Mouse (Mus musculus): ENCODE results near the gene Cebpg. TPM values are rescaled to one million over a fixed set of nuclear protein-coding genes. Genes with fewer than 3 reads are reported as not detected.
A peak's percentile ranks its signal among the peaks of the same experiment; 100 is the strongest.

Cebpg gene
- polyA plus RNA-seq, 1 experiment: 30.8 TPM

GRCm38 (mm10) chr7:35081406-35082104 lies 25.2 kb upstream of the Cebpg start:
- Histone ChIP-seq H3K4me3 (ENCODE audit: control insufficient read depth, low read depth, low read length) (no peak overlapping the region), H3K27ac (ENCODE audit: control insufficient read depth, insufficient read depth, low read depth, low read length) (0 out of 2 replicates have a peak overlapping the region, but pooled peaks have one; percentile 47), H3K36me3 (ENCODE audit: control insufficient read depth, insufficient read depth, low read length) (no peaks in the 10 kb centered on the region), H3K4me1 (ENCODE audit: control insufficient read depth, insufficient read depth, low read length) (peaks cover 3% of the 10 kb centered on the region), H3K27me3 (ENCODE audit: control insufficient read depth, insufficient read depth, low read length) (peaks cover 2% of the 10 kb centered on the region; the same call in 1 of the 2 replicates)
- TF ChIP-seq POLR2A (IDR thresholded peaks at IDR 0.05; ENCODE audit: control insufficient read depth, low read depth, low read length): no peak
- TF ChIP-seq CTCF (IDR thresholded peaks at IDR 0.05; ENCODE audit: control insufficient read depth, insufficient read depth, insufficient replicate concordance, low read depth, low read length): no peak

DNA sequence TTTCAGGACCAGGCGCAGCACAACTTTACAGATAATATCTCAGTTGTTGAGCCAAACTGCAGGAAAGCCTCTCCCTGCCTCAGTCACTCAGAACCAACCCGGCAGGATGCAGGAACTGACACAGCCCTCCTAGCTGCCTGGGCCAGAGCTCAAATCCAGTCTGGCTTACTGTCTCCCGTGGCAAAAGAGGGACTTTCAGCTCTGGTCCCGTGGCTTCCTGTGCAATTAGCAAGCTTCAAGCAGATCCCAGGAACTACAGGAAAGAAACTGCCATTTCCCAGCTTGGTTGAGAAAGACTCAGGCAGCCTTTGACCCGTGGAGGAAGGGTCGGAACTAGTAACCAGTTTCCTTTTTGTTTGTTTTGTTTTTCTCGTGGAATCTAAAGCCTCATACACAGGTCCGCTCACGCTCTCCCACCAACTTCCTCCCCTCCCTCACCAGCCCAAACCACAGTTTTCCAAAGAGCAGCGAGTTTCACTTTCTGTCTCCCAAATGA lies 24.5 kb upstream of the Cebpg start:
- Histone ChIP-seq H3K4me1 (ENCODE audit: control insufficient read depth, insufficient read depth, low read length) (no peaks in the 10 kb centered on the region; the same call in 1 of the 2 replicates), H3K4me3 (ENCODE audit: control insufficient read depth, low read depth, low read length) (no peak overlapping the region), H3K27ac (ENCODE audit: control insufficient read depth, insufficient read depth, low read depth, low read length) (peak overlapping the region; percentile 45; the same call in 1 of the 2 replicates), H3K27me3 (ENCODE audit: control insufficient read depth, insufficient read depth, low read length) (no peaks in the 10 kb centered on the region), H3K36me3 (ENCODE audit: control insufficient read depth, insufficient read depth, low read length) (no peaks in the 10 kb centered on the region)
- TF ChIP-seq POLR2A (IDR thresholded peaks at IDR 0.05; ENCODE audit: control insufficient read depth, low read depth, low read length) (no peak), CTCF (IDR thresholded peaks at IDR 0.05; ENCODE audit: control insufficient read depth, insufficient read depth, insufficient replicate concordance, low read depth, low read length) (no peak)

DNA sequence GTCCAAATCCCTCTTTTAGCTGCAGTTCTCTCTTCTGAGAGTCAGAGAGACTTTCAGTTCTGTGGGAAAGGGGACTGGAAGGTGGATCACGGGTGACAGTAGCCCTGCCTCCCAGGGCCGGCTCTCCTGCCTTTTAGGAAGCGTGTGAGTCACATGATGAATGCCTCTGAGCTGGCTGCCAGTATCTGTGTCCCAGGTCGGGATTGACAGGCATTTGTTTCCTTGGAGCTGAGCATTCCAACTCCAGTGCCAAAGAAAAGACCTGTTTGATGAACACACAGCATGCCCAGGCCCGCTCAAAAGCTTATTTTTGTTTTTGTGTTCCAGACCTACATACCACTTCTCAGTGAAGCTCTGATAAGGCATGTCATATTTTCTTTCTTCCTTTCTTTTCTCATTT lies 20.3 kb upstream of the Cebpg start:
- Histone ChIP-seq H3K36me3 (ENCODE audit: control insufficient read depth, insufficient read depth, low read length) (no peaks in the 10 kb centered on the region), H3K27ac (ENCODE audit: control insufficient read depth, insufficient read depth, low read depth, low read length) (no peak overlapping the region), H3K4me1 (ENCODE audit: control insufficient read depth, insufficient read depth, low read length) (no peaks in the 10 kb centered on the region; the same call in 1 of the 2 replicates), H3K4me3 (ENCODE audit: control insufficient read depth, low read depth, low read length) (no peak overlapping the region), H3K27me3 (ENCODE audit: control insufficient read depth, insufficient read depth, low read length) (no peaks in the 10 kb centered on the region)
- TF ChIP-seq CTCF (IDR thresholded peaks at IDR 0.05; ENCODE audit: control insufficient read depth, insufficient read depth, insufficient replicate concordance, low read depth, low read length): no peak
- no peak for TF ChIP-seq POLR2A (IDR thresholded peaks at IDR 0.05; ENCODE audit: control insufficient read depth, low read depth, low read length)

DNA sequence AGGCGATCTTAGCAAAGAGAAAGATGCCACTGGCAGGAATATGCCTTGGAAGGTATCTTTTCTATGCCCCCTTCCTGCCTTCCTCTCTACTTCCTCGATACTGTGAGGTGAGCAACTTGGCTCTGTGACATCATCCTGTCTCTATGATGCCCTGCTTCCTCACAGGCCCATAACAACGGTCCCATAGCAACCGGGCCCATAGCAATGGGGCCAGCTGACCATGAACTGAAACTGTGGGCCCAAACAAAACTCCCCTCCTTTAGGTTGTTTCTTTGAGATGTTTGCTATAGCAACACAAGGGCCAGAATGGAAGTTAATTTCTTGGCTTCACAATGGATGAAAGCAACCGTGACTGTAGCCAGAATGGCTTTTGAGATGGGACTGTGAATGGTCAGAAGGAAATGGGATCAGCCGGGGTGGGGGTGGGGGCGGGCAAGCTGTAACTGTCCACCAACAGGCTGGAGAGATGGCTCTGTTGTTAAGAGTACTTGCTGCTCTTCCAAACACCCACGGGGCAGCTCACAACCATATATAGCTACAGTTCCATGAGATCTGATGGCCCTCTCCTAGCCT lies 10.4 kb upstream of the Cebpg start:
- TF ChIP-seq POLR2A (IDR thresholded peaks at IDR 0.05; ENCODE audit: control insufficient read depth, low read depth, low read length) (0 out of 2 replicates have a peak, but pooled peaks have one; percentile 23), CTCF (IDR thresholded peaks at IDR 0.05; ENCODE audit: control insufficient read depth, insufficient read depth, insufficient replicate concordance, low read depth, low read length) (no peak)
- Histone ChIP-seq H3K27me3 (ENCODE audit: control insufficient read depth, insufficient read depth, low read length) (no peaks in the 10 kb centered on the region), H3K27ac (ENCODE audit: control insufficient read depth, insufficient read depth, low read depth, low read length) (peak overlapping the region; percentile 74; the same call in 1 of the 2 replicates), H3K36me3 (ENCODE audit: control insufficient read depth, insufficient read depth, low read length) (no peaks in the 10 kb centered on the region), H3K4me1 (ENCODE audit: control insufficient read depth, insufficient read depth, low read length) (no peaks in the 10 kb centered on the region), H3K4me3 (ENCODE audit: control insufficient read depth, low read depth, low read length) (peak overlapping the region; percentile 88)

DNA sequence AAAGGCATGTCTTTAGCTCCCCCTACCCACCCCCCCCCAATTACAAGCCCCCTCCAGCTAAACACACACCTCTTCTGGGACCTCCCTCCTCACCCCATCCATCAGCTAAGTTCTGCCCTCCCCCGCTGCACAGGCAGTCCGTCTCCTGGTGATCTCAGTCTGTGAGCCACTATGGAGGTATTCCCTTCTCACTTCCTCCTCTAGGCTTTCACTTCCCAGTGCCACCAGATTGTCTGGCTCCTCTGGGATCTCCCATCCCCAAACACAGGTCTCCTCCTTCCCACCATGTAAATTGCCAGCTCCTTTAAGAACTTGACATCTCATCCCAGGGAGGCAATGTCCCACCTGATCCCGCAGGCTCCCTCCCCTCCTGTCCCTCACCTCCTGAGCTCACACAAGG lies 9.6 kb upstream of the Cebpg start:
- Histone ChIP-seq H3K4me1 (ENCODE audit: control insufficient read depth, insufficient read depth, low read length) (no peaks in the 10 kb centered on the region), H3K4me3 (ENCODE audit: control insufficient read depth, low read depth, low read length) (peak overlapping the region; percentile 88), H3K27ac (ENCODE audit: control insufficient read depth, insufficient read depth, low read depth, low read length) (peak overlapping the region; percentile 74), H3K27me3 (ENCODE audit: control insufficient read depth, insufficient read depth, low read length) (no peaks in the 10 kb centered on the region), H3K36me3 (ENCODE audit: control insufficient read depth, insufficient read depth, low read length) (no peaks in the 10 kb centered on the region)
- no peak for TF ChIP-seq POLR2A (IDR thresholded peaks at IDR 0.05; ENCODE audit: control insufficient read depth, low read depth, low read length)
- no peak for TF ChIP-seq CTCF (IDR thresholded peaks at IDR 0.05; ENCODE audit: control insufficient read depth, insufficient read depth, insufficient replicate concordance, low read depth, low read length)

- H3K27ac ChIP-seq (ENCODE audit: control insufficient read depth, insufficient read depth, low read depth, low read length): peak overlapping the region; percentile 31; the same call in 1 of the 2 replicates
Measured at GRCm38 (mm10) chr7:35064286-35065258, 8.2 kb upstream of the Cebpg start.

More at GRCm38 (mm10) chr7:35064286-35065258, 8.2 kb upstream of the Cebpg start:
- Histone ChIP-seq H3K27me3 (ENCODE audit: control insufficient read depth, insufficient read depth, low read length) (no peaks in the 10 kb centered on the region), H3K36me3 (ENCODE audit: control insufficient read depth, insufficient read depth, low read length) (no peaks in the 10 kb centered on the region), H3K4me3 (ENCODE audit: control insufficient read depth, low read depth, low read length) (peak overlapping the region; percentile 84), H3K4me1 (ENCODE audit: control insufficient read depth, insufficient read depth, low read length) (no peaks in the 10 kb centered on the region)
- TF ChIP-seq CTCF (IDR thresholded peaks at IDR 0.05; ENCODE audit: control insufficient read depth, insufficient read depth, insufficient replicate concordance, low read depth, low read length): no peak
- TF ChIP-seq POLR2A (IDR thresholded peaks at IDR 0.05; ENCODE audit: control insufficient read depth, low read depth, low read length): no peak

Data from testis, adult 2 months (tissue).